Mouse (Mus musculus): ENCODE data around the gene Egr2. TPM values are rescaled to one million over a fixed set of nuclear protein-coding genes. Genes with fewer than 3 reads are reported as not detected.

The Egr2 gene
- polyA plus RNA-seq (2012) = 12.8 and 20.6 TPM in 2 replicates

GRCm38 (mm10) chr10:67535256-67535655 is at the start of gene Egr2:
Gene Egr2, plus strand, starts transcription at chr10:67535475.

GRCm38 (mm10) chr10:67548877-67549731 is 13.8 kb downstream of the Egr2 start, which contains the start of gene Ado:
Gene Ado, minus strand, starts transcription at chr10:67548955.

Other genes starting within 250 kb of the Egr2 start
- gene Ado, start 13.5 kb downstream of the Egr2 start, polyA plus RNA-seq (2012) = 20.0 and 21.5 TPM in 2 replicates